Mouse (Mus musculus) heart, adult 11 months (tissue): ENCODE results near the gene Dmac2.
"Not testable (repeated sequence)": the region's sequence is repeated elsewhere in the genome, so short reads cannot be mapped to it uniquely, and the experiment has no call there.

ENCODE experiments used
- DNase-seq: peaks from one replicate; pipeline ENCODE4 v3.0.0; 2022

Dmac2 gene

GRCm38 (mm10) chr7:25618865-25619721 is at the start of gene Dmac2:
Gene Dmac2 (plus strand): TSS chr7:25619414.
- peak; percentile 99 for DNase-seq

GRCm38 (mm10) chr7:25573806-25574205 is 45.4 kb upstream of the Dmac2 start:
- not testable (repeated sequence) for DNase-seq

GRCm38 (mm10) chr7:25575105-25575504 is 44.1 kb upstream of the Dmac2 start:
- peak; percentile 55 for DNase-seq

- peak; percentile 15 for DNase-seq
Measured at GRCm38 (mm10) chr7:25575870-25576269, 43.3 kb upstream of the Dmac2 start.

GRCm38 (mm10) chr7:25576308-25576707 is 42.9 kb upstream of the Dmac2 start:
- not testable (repeated sequence) for DNase-seq

GRCm38 (mm10) chr7:25576793-25577437 is 42.3 kb upstream of the Dmac2 start:
- DNase-seq = peak; percentile 83

GRCm38 (mm10) chr7:25579441-25579840 is 39.8 kb upstream of the Dmac2 start:
- DNase-seq = peak; percentile 59

- DNase-seq = peak; percentile 87
Measured at GRCm38 (mm10) chr7:25582301-25582810, 36.9 kb upstream of the Dmac2 start.

- peak; percentile 72 for DNase-seq
Measured at GRCm38 (mm10) chr7:25584651-25585050, 34.6 kb upstream of the Dmac2 start.

- DNase-seq = peak; percentile 75
Measured at GRCm38 (mm10) chr7:25585351-25586204, 33.6 kb upstream of the Dmac2 start.

GRCm38 (mm10) chr7:25591226-25591625 is 28.0 kb upstream of the Dmac2 start:
- DNase-seq = peak; percentile 71

GRCm38 (mm10) chr7:25593859-25594258 is 25.4 kb upstream of the Dmac2 start:
- DNase-seq = no peak

- peak; percentile 94 for DNase-seq
Measured at GRCm38 (mm10) chr7:25599663-25600062, 19.6 kb upstream of the Dmac2 start.

GRCm38 (mm10) chr7:25600666-25601065 is 18.5 kb upstream of the Dmac2 start:
- peak; percentile 68 for DNase-seq

- peak; percentile 78 for DNase-seq
Measured at GRCm38 (mm10) chr7:25601346-25601745, 17.9 kb upstream of the Dmac2 start.

- DNase-seq = peak; percentile 88
Measured at GRCm38 (mm10) chr7:25606625-25607063, 12.6 kb upstream of the Dmac2 start.

- DNase-seq = peak; percentile 40
Measured at GRCm38 (mm10) chr7:25607196-25607595, 12.0 kb upstream of the Dmac2 start.

- peak; percentile 89 for DNase-seq
Measured at GRCm38 (mm10) chr7:25610056-25610455, 9.2 kb upstream of the Dmac2 start.

- peak; percentile 75 for DNase-seq
Measured at GRCm38 (mm10) chr7:25611501-25611900, 7.7 kb upstream of the Dmac2 start.

GRCm38 (mm10) chr7:25614086-25614485 is 5.1 kb upstream of the Dmac2 start:
- peak; percentile 78 for DNase-seq

- peak; percentile 88 for DNase-seq
Measured at GRCm38 (mm10) chr7:25614831-25615705, 4.1 kb upstream of the Dmac2 start.

GRCm38 (mm10) chr7:25615706-25616011 is 3.6 kb upstream of the Dmac2 start, which contains the start of gene Erich4:
Gene Erich4 (minus strand): TSS chr7:25615892.
- DNase-seq = no peak
